ENCODE assay signal across 8 mouse cellular contexts in genomic region chr1:176813292-176814035, GRCm38 (mm10). TPM values are rescaled to one million over a fixed set of nuclear protein-coding genes. Genes with fewer than 3 reads are reported as not detected.
A peak's percentile ranks its signal among the peaks of the same experiment; 100 is the strongest.
DNase-seq lines count a peak whose midpoint lies in the region; ATAC-seq and TF ChIP-seq lines count a peak whose summit lies in the region.

No protein-coding gene starts in this region.

- DNase-seq in left cerebral cortex, adult 18-20 months (ENCODE audit: low spot score in 2 of 2): peak; percentile 62 to 79
- DNase-seq in left cerebral cortex, adult 11 months (ENCODE audit: low spot score): no peak
- DNase-seq in embryo, embryonic 9.5 days (ENCODE audit: extremely low spot score): peak; percentile 78
- DNase-seq in kidney, adult 18-20 months: peak; percentile 78
- peak in 1 of 2 experiments; percentile 42 for DNase-seq in spleen, adult 2 months (ENCODE audit: low read depth in 1 of 2, low spot score in 2 of 2)

- ATAC-seq in granulocyte monocyte progenitor cell, adult 5-6 weeks (replicated peaks; ENCODE audit: poor library complexity, severe bottlenecking): peak; percentile 26
- peak; percentile 40 for ATAC-seq in limb, embryonic 15.5 days (ENCODE audit: insufficient number of reproducible peaks, low FRiP score, low TSS enrichment, low read depth)
- peak; percentile 63 for ATAC-seq in midbrain, embryonic 16.5 days

- H3K27ac ChIP-seq in limb, embryonic 15.5 days: peak overlapping the region; percentile 99
- H3K27ac ChIP-seq in midbrain, embryonic 16.5 days (ENCODE audit: low read length): peak overlapping the region; percentile 99
- H3K27ac ChIP-seq in spleen, adult 2 months (ENCODE audit: insufficient read depth, low read length): peak overlapping the region; percentile 83

- TF ChIP-seq CTCF in spleen, adult 2 months (IDR thresholded peaks at IDR 0.05; ENCODE audit: extremely low read depth, insufficient read depth, insufficient read length, insufficient replicate concordance): no peak

- H3K27me3 ChIP-seq in limb, embryonic 15.5 days: no peaks in the 10 kb centered on the region
- no peaks in the 10 kb centered on the region for H3K27me3 ChIP-seq in midbrain, embryonic 16.5 days (ENCODE audit: control insufficient read depth, insufficient read depth, low read depth, low read length)
- no peaks in the 10 kb centered on the region for H3K27me3 ChIP-seq in spleen, adult 2 months (ENCODE audit: control insufficient read depth, insufficient read depth, low read length)

- peak overlapping the region; percentile 92 for H3K4me3 ChIP-seq in limb, embryonic 15.5 days
- H3K4me3 ChIP-seq in midbrain, embryonic 16.5 days (ENCODE audit: low read depth, low read length): peak overlapping the region; percentile 91
- peak overlapping the region; percentile 70 for H3K4me3 ChIP-seq in spleen, adult 2 months (ENCODE audit: extremely low read depth, insufficient read depth, insufficient read length)

- no peaks in the 10 kb centered on the region for H3K36me3 ChIP-seq in limb, embryonic 15.5 days
- no peaks in the 10 kb centered on the region for H3K36me3 ChIP-seq in midbrain, embryonic 16.5 days (ENCODE audit: control insufficient read depth, insufficient read depth, low read length)
- H3K36me3 ChIP-seq in spleen, adult 2 months (ENCODE audit: control insufficient read depth, insufficient read depth, low read length): no peaks in the 10 kb centered on the region

- H3K4me1 ChIP-seq in limb, embryonic 15.5 days: peaks cover 9% of the 10 kb centered on the region; the same call in 1 of the 2 replicates
- peaks cover 29% of the 10 kb centered on the region for H3K4me1 ChIP-seq in midbrain, embryonic 16.5 days (ENCODE audit: control insufficient read depth, insufficient read depth, low read length)
- peaks cover 8% of the 10 kb centered on the region for H3K4me1 ChIP-seq in spleen, adult 2 months (ENCODE audit: control insufficient read depth, insufficient read depth, insufficient read length)

- peak overlapping the region; percentile 58 for H3K4me2 ChIP-seq in limb, embryonic 15.5 days
- peak overlapping the region; percentile 71 for H3K4me2 ChIP-seq in midbrain, embryonic 16.5 days (ENCODE audit: low read length)

- WGBS in limb, embryonic 15.5 days: under 1% methylated on average over 67 of the region's 75 CpGs
- 0% methylated on average over 44 of the region's 75 CpGs for WGBS in midbrain, embryonic 16.5 days
- WGBS in spleen, adult 2 months: under 1% methylated on average over 74 of the region's 75 CpGs

- TF ChIP-seq POLR2A in spleen, adult 2 months (IDR thresholded peaks at IDR 0.05; ENCODE audit: low read depth, low read length): no peak

- H3K9ac ChIP-seq in limb, embryonic 15.5 days: peak overlapping the region; percentile 85
- peak overlapping the region; percentile 99 for H3K9ac ChIP-seq in midbrain, embryonic 16.5 days (ENCODE audit: low read depth, low read length)

- no peaks in the 10 kb centered on the region for H3K9me3 ChIP-seq in limb, embryonic 15.5 days
- H3K9me3 ChIP-seq in midbrain, embryonic 16.5 days (replicated peaks; ENCODE audit: control insufficient read depth, low read length, poor library complexity, severe bottlenecking): no peaks in the 10 kb centered on the region

RNA-seq across cellular contexts. Expression of gene Cep170, which starts 0.4 kb away (rescaled TPM):
- total RNA-seq in left cerebral cortex, adult 18-20 months (2021): 10 to 100 TPM; 95.2 to 95.5 TPM
- 39.6 and 41.9 TPM in 2 replicates for total RNA-seq in granulocyte monocyte progenitor cell, adult 5-6 weeks (2014; fragmentation: Nextera tagmentation)
- 33.1 and 40.9 TPM in 2 replicates for total RNA-seq in granulocyte monocyte progenitor cell, adult 5-6 weeks (2017)
- 28.9 and 30.1 TPM in 2 replicates for polyA plus RNA-seq in limb, embryonic 15.5 days (2015; fragmentation: Nextera tagmentation; extraction: Ambion mirVana)
- polyA plus RNA-seq in midbrain, embryonic 16.5 days (2015; fragmentation: Nextera tagmentation; extraction: Ambion mirVana): 117 and 133 TPM in 2 replicates
- 4.8 and 4.9 TPM in 2 replicates for polyA plus RNA-seq in spleen, adult 2 months (2012; rRNA removed)

RNA-seq across cellular contexts. Expression of gene Sdccag8, which starts 1.0 kb away (rescaled TPM):
- 10 to 100 TPM; 16.4 to 17.4 TPM for total RNA-seq in left cerebral cortex, adult 18-20 months (2021)
- total RNA-seq in granulocyte monocyte progenitor cell, adult 5-6 weeks (2014; fragmentation: Nextera tagmentation): 10.5 and 15.8 TPM in 2 replicates
- total RNA-seq in granulocyte monocyte progenitor cell, adult 5-6 weeks (2017): 20.6 and 23.4 TPM in 2 replicates
- polyA plus RNA-seq in limb, embryonic 15.5 days (2015; fragmentation: Nextera tagmentation; extraction: Ambion mirVana): 15.2 and 17.1 TPM in 2 replicates
- polyA plus RNA-seq in midbrain, embryonic 16.5 days (2015; fragmentation: Nextera tagmentation; extraction: Ambion mirVana): 25.6 and 27.4 TPM in 2 replicates
- polyA plus RNA-seq in spleen, adult 2 months (2012; rRNA removed): 2.7 and 4.0 TPM in 2 replicates
